Mouse (Mus musculus) erythroblast, embryonic 14.5 days (primary cell): ENCODE measurements at regions not wholly inside any gene's neighbourhood (a gene's known extent, or its start where the extent isn't known, plus 50 kb on each side); places are given as distances from the start of the nearest gene placed in this dataset.

Source experiments
- H3K27me3 ChIP-seq: 2 replicates; pipeline ENCODE4 v1.6.1; 2012; ENCODE audit warnings: inconsistent platforms; ENCODE audit not compliant: control insufficient read depth
- H3K36me3 ChIP-seq: 2 replicates; pipeline ENCODE4 v1.6.1; 2012; ENCODE audit warnings: mild to moderate bottlenecking, inconsistent platforms; ENCODE audit not compliant: control insufficient read depth
- H3K4me1 ChIP-seq: 2 replicates; pipeline ENCODE4 v1.6.1; 2012; ENCODE audit warnings: inconsistent platforms; ENCODE audit not compliant: control insufficient read depth
- H3K4me3 ChIP-seq: replicated peaks from 2 replicates; pipeline ENCODE3; 2012; ENCODE audit warnings: moderate library complexity, mild to moderate bottlenecking, inconsistent platforms
- H3K9me3 ChIP-seq: 2 replicates; pipeline ENCODE4 v1.6.1; 2012; ENCODE audit warnings: low read length, inconsistent platforms, mixed read lengths; ENCODE audit not compliant: control insufficient read depth
- GATA1 ChIP-seq: IDR thresholded peaks from 2 replicates; pipeline ENCODE4 v1.6.1; 2012; ENCODE audit warnings: low read length, inconsistent platforms, mixed read lengths
- TAL1 ChIP-seq: IDR thresholded peaks from 3 replicates; pipeline ENCODE4 v1.6.1; 2012; ENCODE audit warnings: low read length, inconsistent platforms, mixed read lengths

- TF ChIP-seq GATA1: no peak
- no peak for TF ChIP-seq TAL1
- H3K4me3 ChIP-seq: no peak overlapping the region
- H3K27me3 ChIP-seq: no peaks in the 10 kb centered on the region
- H3K9me3 ChIP-seq: peaks cover 3% of the 10 kb centered on the region
- H3K4me1 ChIP-seq: no peaks in the 10 kb centered on the region
- H3K36me3 ChIP-seq: no peaks in the 10 kb centered on the region
Measured at GRCm38 (mm10) chr10:117443426-117444350, 63.9 kb upstream of the Cpsf6 start.

GRCm38 (mm10) chr10:117441979-117442803 is 62.4 kb upstream of the Cpsf6 start:
- no peaks in the 10 kb centered on the region for H3K27me3 ChIP-seq
- TF ChIP-seq GATA1 (no peak), TAL1 (no peak)

GRCm38 (mm10) chr10:117441121-117441978 is 61.5 kb upstream of the Cpsf6 start:
- Histone ChIP-seq H3K36me3 (no peaks in the 10 kb centered on the region), H3K4me3 (no peak overlapping the region), H3K27me3 (no peaks in the 10 kb centered on the region), H3K9me3 (peaks cover 3% of the 10 kb centered on the region), H3K4me1 (no peaks in the 10 kb centered on the region)
- no peak for TF ChIP-seq TAL1
- TF ChIP-seq GATA1: no peak

More at GRCm38 (mm10) chr10:117441979-117442803, 62.4 kb upstream of the Cpsf6 start:
- Histone ChIP-seq H3K4me1 (no peaks in the 10 kb centered on the region), H3K36me3 (no peaks in the 10 kb centered on the region), H3K9me3 (peaks cover 3% of the 10 kb centered on the region), H3K4me3 (no peak overlapping the region)

GRCm38 (mm10) chr10:117440225-117440976 is 60.6 kb upstream of the Cpsf6 start:
- Histone ChIP-seq H3K9me3 (peaks cover 3% of the 10 kb centered on the region), H3K36me3 (no peaks in the 10 kb centered on the region), H3K4me1 (peaks cover 3% of the 10 kb centered on the region), H3K27me3 (no peaks in the 10 kb centered on the region), H3K4me3 (no peak overlapping the region)
- no peak for TF ChIP-seq GATA1
- TF ChIP-seq TAL1: no peak

- H3K4me3 ChIP-seq: no peak overlapping the region
- TF ChIP-seq TAL1 (no peak), GATA1 (no peak)
- peaks cover 3% of the 10 kb centered on the region for H3K9me3 ChIP-seq
- no peaks in the 10 kb centered on the region for H3K27me3 ChIP-seq
- H3K36me3 ChIP-seq: no peaks in the 10 kb centered on the region
- peaks cover 9% of the 10 kb centered on the region for H3K4me1 ChIP-seq
Measured at GRCm38 (mm10) chr10:117439206-117440110, 59.6 kb upstream of the Cpsf6 start.

GRCm38 (mm10) chr10:117438614-117439193 is 58.9 kb upstream of the Cpsf6 start:
- Histone ChIP-seq H3K4me1 (peaks cover 9% of the 10 kb centered on the region), H3K9me3 (peaks cover 3% of the 10 kb centered on the region), H3K36me3 (no peaks in the 10 kb centered on the region), H3K27me3 (no peaks in the 10 kb centered on the region), H3K4me3 (no peak overlapping the region)
- TF ChIP-seq TAL1 (no peak), GATA1 (no peak)

- Histone ChIP-seq H3K9me3 (peaks cover 3% of the 10 kb centered on the region), H3K4me1 (peaks cover 9% of the 10 kb centered on the region), H3K4me3 (no peak overlapping the region), H3K36me3 (no peaks in the 10 kb centered on the region), H3K27me3 (no peaks in the 10 kb centered on the region)
- TF ChIP-seq GATA1 (no peak), TAL1 (no peak)
Measured at GRCm38 (mm10) chr10:117437970-117438369, 58.2 kb upstream of the Cpsf6 start.
